Mouse (Mus musculus): ENCODE results near the gene Tmem45b. TPM values are rescaled to one million over a fixed set of nuclear protein-coding genes. Genes with fewer than 3 reads are reported as not detected.

The Tmem45b gene
- polyA plus RNA-seq, 1 experiment, result 1.6 TPM

- Histone ChIP-seq H3K9ac (ENCODE audit: low read depth, poor library complexity, severe bottlenecking) (0 out of 2 replicates have a peak overlapping the region, but pooled peaks have one; percentile 24), H3K4me3 (ENCODE audit: low read depth, low read length) (no peak overlapping the region), H3K9me3 (replicated peaks; ENCODE audit: control insufficient read depth, insufficient read depth, low read length, poor library complexity, severe bottlenecking) (no peaks in the 10 kb centered on the region), H3K36me3 (ENCODE audit: control insufficient read depth, insufficient read depth, low read length, poor library complexity, severe bottlenecking) (no peaks in the 10 kb centered on the region), H3K4me1 (ENCODE audit: control insufficient read depth, insufficient read depth, low read length) (no peaks in the 10 kb centered on the region), H3K27me3 (ENCODE audit: control insufficient read depth, insufficient read depth, low read length, poor library complexity, severe bottlenecking) (no peaks in the 10 kb centered on the region), H3K27ac (ENCODE audit: insufficient read depth, low read length) (no peak overlapping the region)
- TF ChIP-seq CTCF (IDR thresholded peaks at IDR 0.05; ENCODE audit: low read depth, low read length), result no peak
- no peak for TF ChIP-seq POLR2A (IDR thresholded peaks at IDR 0.05; ENCODE audit: insufficient read depth, low read length)
- TF ChIP-seq EP300 (IDR thresholded peaks at IDR 0.05; ENCODE audit: insufficient read depth, low read depth, low read length), result no peak
These were observed 15.0 kb downstream of the Tmem45b start for GRCm38 (mm10) chr9:31449145-31449772.

- Histone ChIP-seq H3K36me3 (ENCODE audit: control insufficient read depth, insufficient read depth, low read length, poor library complexity, severe bottlenecking) (no peaks in the 10 kb centered on the region), H3K9ac (ENCODE audit: low read depth, poor library complexity, severe bottlenecking) (no peak overlapping the region), H3K27me3 (ENCODE audit: control insufficient read depth, insufficient read depth, low read length, poor library complexity, severe bottlenecking) (no peaks in the 10 kb centered on the region), H3K9me3 (replicated peaks; ENCODE audit: control insufficient read depth, insufficient read depth, low read length, poor library complexity, severe bottlenecking) (no peaks in the 10 kb centered on the region), H3K27ac (ENCODE audit: insufficient read depth, low read length) (no peak overlapping the region), H3K4me3 (ENCODE audit: low read depth, low read length) (0 out of 2 replicates have a peak overlapping the region, but pooled peaks have one; percentile 4), H3K4me1 (ENCODE audit: control insufficient read depth, insufficient read depth, low read length) (peaks cover 1% of the 10 kb centered on the region)
- no peak for TF ChIP-seq CTCF (IDR thresholded peaks at IDR 0.05; ENCODE audit: low read depth, low read length)
- TF ChIP-seq POLR2A (IDR thresholded peaks at IDR 0.05; ENCODE audit: insufficient read depth, low read length), result no peak
- no peak for TF ChIP-seq EP300 (IDR thresholded peaks at IDR 0.05; ENCODE audit: insufficient read depth, low read depth, low read length)
These were observed 20.0 kb downstream of the Tmem45b start for GRCm38 (mm10) chr9:31444236-31444635.

GRCm38 (mm10) chr9:31441487-31441886 lies 22.8 kb downstream of the Tmem45b start:
- Histone ChIP-seq H3K4me1 (ENCODE audit: control insufficient read depth, insufficient read depth, low read length) (peaks cover 1% of the 10 kb centered on the region), H3K9ac (ENCODE audit: low read depth, poor library complexity, severe bottlenecking) (no peak overlapping the region), H3K27me3 (ENCODE audit: control insufficient read depth, insufficient read depth, low read length, poor library complexity, severe bottlenecking) (no peaks in the 10 kb centered on the region), H3K9me3 (replicated peaks; ENCODE audit: control insufficient read depth, insufficient read depth, low read length, poor library complexity, severe bottlenecking) (no peaks in the 10 kb centered on the region), H3K4me3 (ENCODE audit: low read depth, low read length) (no peak overlapping the region), H3K27ac (ENCODE audit: insufficient read depth, low read length) (peak overlapping the region; percentile 81), H3K36me3 (ENCODE audit: control insufficient read depth, insufficient read depth, low read length, poor library complexity, severe bottlenecking) (no peaks in the 10 kb centered on the region)
- TF ChIP-seq POLR2A (IDR thresholded peaks at IDR 0.05; ENCODE audit: insufficient read depth, low read length), result no peak
- peak; percentile 91 for TF ChIP-seq EP300 (IDR thresholded peaks at IDR 0.05; ENCODE audit: insufficient read depth, low read depth, low read length)

GRCm38 (mm10) chr9:31440366-31440765 lies 23.9 kb downstream of the Tmem45b start:
- peaks cover 1% of the 10 kb centered on the region for H3K4me1 ChIP-seq (ENCODE audit: control insufficient read depth, insufficient read depth, low read length)
- TF ChIP-seq POLR2A (IDR thresholded peaks at IDR 0.05; ENCODE audit: insufficient read depth, low read length) (no peak), EP300 (IDR thresholded peaks at IDR 0.05; ENCODE audit: insufficient read depth, low read depth, low read length) (no peak)
- H3K4me3 ChIP-seq (ENCODE audit: low read depth, low read length), result no peak overlapping the region
- no peaks in the 10 kb centered on the region for H3K27me3 ChIP-seq (ENCODE audit: control insufficient read depth, insufficient read depth, low read length, poor library complexity, severe bottlenecking)
- no peaks in the 10 kb centered on the region for H3K9me3 ChIP-seq (replicated peaks; ENCODE audit: control insufficient read depth, insufficient read depth, low read length, poor library complexity, severe bottlenecking)
- H3K27ac ChIP-seq (ENCODE audit: insufficient read depth, low read length), result peak overlapping the region; percentile 81
- H3K9ac ChIP-seq (ENCODE audit: low read depth, poor library complexity, severe bottlenecking), result no peak overlapping the region
- H3K36me3 ChIP-seq (ENCODE audit: control insufficient read depth, insufficient read depth, low read length, poor library complexity, severe bottlenecking), result no peaks in the 10 kb centered on the region

- Histone ChIP-seq H3K27me3 (ENCODE audit: control insufficient read depth, insufficient read depth, low read length, poor library complexity, severe bottlenecking) (no peaks in the 10 kb centered on the region), H3K9me3 (replicated peaks; ENCODE audit: control insufficient read depth, insufficient read depth, low read length, poor library complexity, severe bottlenecking) (no peaks in the 10 kb centered on the region), H3K4me3 (ENCODE audit: low read depth, low read length) (no peak overlapping the region), H3K9ac (ENCODE audit: low read depth, poor library complexity, severe bottlenecking) (no peak overlapping the region), H3K36me3 (ENCODE audit: control insufficient read depth, insufficient read depth, low read length, poor library complexity, severe bottlenecking) (no peaks in the 10 kb centered on the region), H3K4me1 (ENCODE audit: control insufficient read depth, insufficient read depth, low read length) (peaks cover 1% of the 10 kb centered on the region), H3K27ac (ENCODE audit: insufficient read depth, low read length) (peak overlapping the region; percentile 81)
- TF ChIP-seq EP300 (IDR thresholded peaks at IDR 0.05; ENCODE audit: insufficient read depth, low read depth, low read length), result no peak
- TF ChIP-seq CTCF (IDR thresholded peaks at IDR 0.05; ENCODE audit: low read depth, low read length), result no peak
- TF ChIP-seq POLR2A (IDR thresholded peaks at IDR 0.05; ENCODE audit: insufficient read depth, low read length), result no peak
These were observed 24.9 kb downstream of the Tmem45b start for GRCm38 (mm10) chr9:31439341-31439740.

GRCm38 (mm10) chr9:31438834-31439233 lies 25.4 kb downstream of the Tmem45b start:
- H3K9me3 ChIP-seq (replicated peaks; ENCODE audit: control insufficient read depth, insufficient read depth, low read length, poor library complexity, severe bottlenecking), result no peaks in the 10 kb centered on the region
- H3K9ac ChIP-seq (ENCODE audit: low read depth, poor library complexity, severe bottlenecking), result no peak overlapping the region
- H3K4me3 ChIP-seq (ENCODE audit: low read depth, low read length), result no peak overlapping the region
- no peaks in the 10 kb centered on the region for H3K36me3 ChIP-seq (ENCODE audit: control insufficient read depth, insufficient read depth, low read length, poor library complexity, severe bottlenecking)
- peak overlapping the region; percentile 81 for H3K27ac ChIP-seq (ENCODE audit: insufficient read depth, low read length)
- TF ChIP-seq EP300 (IDR thresholded peaks at IDR 0.05; ENCODE audit: insufficient read depth, low read depth, low read length) (peak; percentile 78; the same call in 1 of the 2 replicates), POLR2A (IDR thresholded peaks at IDR 0.05; ENCODE audit: insufficient read depth, low read length) (no peak)
- H3K27me3 ChIP-seq (ENCODE audit: control insufficient read depth, insufficient read depth, low read length, poor library complexity, severe bottlenecking), result no peaks in the 10 kb centered on the region
- peaks cover 1% of the 10 kb centered on the region for H3K4me1 ChIP-seq (ENCODE audit: control insufficient read depth, insufficient read depth, low read length)

Measured in ES-Bruce4 (cell line).